Mouse (Mus musculus) bone marrow macrophage, adult 2 months (primary cell): ENCODE measurements around the gene Cd72. TPM values are rescaled to one million over a fixed set of nuclear protein-coding genes. Genes with fewer than 3 reads are reported as not detected.

ENCODE experiments used
- H3K27ac ChIP-seq: 2 replicates; pipeline ENCODE4 v1.5.1; 2012; ENCODE audit warnings: low read depth, low read length; ENCODE audit not compliant: insufficient read depth
- H3K4me1 ChIP-seq: 2 replicates; pipeline ENCODE4 v1.6.1; 2012; ENCODE audit warnings: low read length; ENCODE audit not compliant: control insufficient read depth, insufficient read depth
- H3K4me3 ChIP-seq: 2 replicates; pipeline ENCODE4 v1.5.1; 2012; ENCODE audit warnings: mild to moderate bottlenecking, low read length, moderate library complexity; ENCODE audit not compliant: insufficient read depth
- CTCF ChIP-seq: IDR thresholded peaks from 2 replicates; pipeline ENCODE4 v1.5.1; 2012; ENCODE audit warnings: low read depth, mild to moderate bottlenecking, low read length, moderate library complexity
- POLR2A ChIP-seq: IDR thresholded peaks from 2 replicates; pipeline ENCODE4 v1.6.1; 2012; ENCODE audit warnings: mild to moderate bottlenecking, low read depth, low read length, borderline replicate concordance
- polyA plus RNA-seq: library from polyadenylated mRNA; stranded (reverse); fragments of >200 nt; gene quantifications from 2 replicates; pipeline ENCODE4 v1.2.4, GENCODE M21; 2012; ENCODE audit not compliant: missing spikeins, insufficient read depth, insufficient read length

Cd72 gene
- polyA plus RNA-seq, 1 experiment: 867 TPM

GRCm38 (mm10) chr4:43428946-43429345 lies 25.5 kb downstream of the Cd72 start, which contains the start of gene Fam166b:
Fam166b (minus strand) TSS chr4:43429134.
- H3K27ac ChIP-seq: no peak within 1 kb of the TSS
- TF ChIP-seq POLR2A: no peak
- TF ChIP-seq CTCF: no peak
- no peaks in the 10 kb centered on the region for H3K4me1 ChIP-seq
- no peak within 1 kb of the TSS for H3K4me3 ChIP-seq

GRCm38 (mm10) chr4:43428180-43428861 lies 26.1 kb downstream of the Cd72 start:
- no peak for TF ChIP-seq POLR2A
- TF ChIP-seq CTCF: no peak
- no peak overlapping the region for H3K27ac ChIP-seq
- no peaks in the 10 kb centered on the region for H3K4me1 ChIP-seq
- H3K4me3 ChIP-seq: no peak overlapping the region

- H3K4me1 ChIP-seq: no peaks in the 10 kb centered on the region
- H3K4me3 ChIP-seq: no peak overlapping the region
- TF ChIP-seq CTCF: no peak
- no peak for TF ChIP-seq POLR2A
Measured at GRCm38 (mm10) chr4:43427501-43428179, 26.8 kb downstream of the Cd72 start.

GRCm38 (mm10) chr4:43426487-43426886 lies 27.9 kb downstream of the Cd72 start:
- H3K4me3 ChIP-seq: no peak overlapping the region
- no peak for TF ChIP-seq CTCF
- no peak for TF ChIP-seq POLR2A
- H3K4me1 ChIP-seq: no peaks in the 10 kb centered on the region
- H3K27ac ChIP-seq: no peak overlapping the region

More at GRCm38 (mm10) chr4:43427501-43428179, 26.8 kb downstream of the Cd72 start:
- no peak overlapping the region for H3K27ac ChIP-seq

- H3K27ac ChIP-seq: no peak overlapping the region
- H3K4me1 ChIP-seq: no peaks in the 10 kb centered on the region
- no peak overlapping the region for H3K4me3 ChIP-seq
- no peak for TF ChIP-seq POLR2A
- TF ChIP-seq CTCF: no peak
Measured at GRCm38 (mm10) chr4:43425648-43426380, 28.6 kb downstream of the Cd72 start.

- TF ChIP-seq POLR2A: no peak
- no peak for TF ChIP-seq CTCF
- Histone ChIP-seq H3K4me1 (peaks cover 4% of the 10 kb centered on the region), H3K4me3 (no peak overlapping the region), H3K27ac (no peak overlapping the region)
Measured at GRCm38 (mm10) chr4:43425197-43425596, 29.2 kb downstream of the Cd72 start.

- Histone ChIP-seq H3K4me1 (peaks cover 12% of the 10 kb centered on the region), H3K27ac (no peak overlapping the region), H3K4me3 (no peak overlapping the region)
- TF ChIP-seq POLR2A (no peak), CTCF (no peak)
Measured at GRCm38 (mm10) chr4:43424072-43424471, 30.4 kb downstream of the Cd72 start.

GRCm38 (mm10) chr4:43423267-43423934 lies 31.0 kb downstream of the Cd72 start:
- Histone ChIP-seq H3K4me1 (peaks cover 19% of the 10 kb centered on the region), H3K27ac (no peak overlapping the region), H3K4me3 (no peak overlapping the region)
- TF ChIP-seq CTCF: no peak
- TF ChIP-seq POLR2A: no peak

- H3K4me3 ChIP-seq: no peak overlapping the region
- TF ChIP-seq CTCF (no peak), POLR2A (no peak)
- peaks cover 23% of the 10 kb centered on the region for H3K4me1 ChIP-seq
- H3K27ac ChIP-seq: no peak overlapping the region
Measured at GRCm38 (mm10) chr4:43421632-43422240, 32.7 kb downstream of the Cd72 start.
